Mouse (Mus musculus) heart, embryonic 11.5 days (tissue): ENCODE data around the gene Wdr44. TPM values are rescaled to one million over a fixed set of nuclear protein-coding genes. Genes with fewer than 3 reads are reported as not detected.

Experiments
- ATAC-seq: fragments of 200-750 bp; cut with Nextera tagmentation; replicated peaks from 2 replicates; pipeline ENCODE4 v1.8.0; 2017; ENCODE audit warnings: moderate library complexity; ENCODE audit not compliant: insufficient number of reproducible peaks, low FRiP score, low TSS enrichment
- H3K27ac ChIP-seq: fragments of 300-500 bp; sonication (generic); 2 replicates; pipeline ENCODE4 v1.5.1; 2014; ENCODE audit warnings: mild to moderate bottlenecking, low read depth, low read length
- H3K27me3 ChIP-seq: fragments of 300-500 bp; sonication (generic); 2 replicates; pipeline ENCODE4 v1.6.1; 2014; ENCODE audit warnings: mild to moderate bottlenecking, low read length, mixed read lengths; ENCODE audit not compliant: control insufficient read depth, insufficient read depth
- H3K36me3 ChIP-seq: fragments of 300-500 bp; sonication (generic); 2 replicates; pipeline ENCODE4 v1.6.1; 2014; ENCODE audit warnings: mild to moderate bottlenecking, low read length, moderate library complexity, mixed read lengths; ENCODE audit not compliant: control insufficient read depth, insufficient read depth
- H3K4me1 ChIP-seq: fragments of 300-500 bp; sonication (generic); 2 replicates; pipeline ENCODE4 v1.6.1; 2014; ENCODE audit warnings: low read length; ENCODE audit not compliant: control insufficient read depth, insufficient read depth
- H3K4me2 ChIP-seq: fragments of 300-500 bp; sonication (generic); 2 replicates; pipeline ENCODE4 v1.6.1; 2014; ENCODE audit warnings: mild to moderate bottlenecking, moderate library complexity
- H3K4me3 ChIP-seq: fragments of 300-500 bp; sonication (generic); 2 replicates; pipeline ENCODE4 v1.5.1; 2014; ENCODE audit warnings: low read depth, low read length
- H3K9ac ChIP-seq: fragments of 300-500 bp; sonication (generic); 2 replicates; pipeline ENCODE4 v1.6.1; 2014; ENCODE audit warnings: mild to moderate bottlenecking, low read depth, low read length, moderate library complexity
- H3K9me3 ChIP-seq: fragments of 300-500 bp; sonication (generic); replicated peaks from 2 replicates; pipeline ENCODE4 v1.6.1; 2016; ENCODE audit warnings: low read length; ENCODE audit not compliant: control insufficient read depth
- WGBS: fragments of 180-500 bp; shearing (Covaris S2); extraction: QIAGEN DNeasy Blood & Tissue Kit; methylation state at CpG from one replicate; pipeline ENCODE4 v1.1.7; 2014; ENCODE audit not compliant: insufficient replicate concordance; 5-methylcytosine and 5-hydroxymethylcytosine counted together
- polyA plus RNA-seq: library from polyadenylated mRNA; unstranded; fragments of >200 nt; fragmentation: Nextera tagmentation; extraction: Ambion mirVana; gene quantifications from 2 replicates; pipeline ENCODE4 v1.2.1, GENCODE M21; 2014

Gene Wdr44
- polyA plus RNA-seq, 1 experiment from 2014 or later = 6.6 TPM

GRCm38 (mm10) chrX:23693443-23694400 is 871 bp downstream of the Wdr44 start:
- 10% methylated on average over 28 of the region's 28 CpGs for WGBS
- Histone ChIP-seq H3K9ac (peak overlapping the region; percentile 72), H3K9me3 (no peaks in the 10 kb centered on the region), H3K36me3 (no peaks in the 10 kb centered on the region), H3K4me2 (peak overlapping the region; percentile 64), H3K27ac (peak overlapping the region; percentile 86), H3K4me3 (peak overlapping the region; percentile 64), H3K27me3 (no peaks in the 10 kb centered on the region), H3K4me1 (no peaks in the 10 kb centered on the region)
- peak; percentile 18; the same call in 1 of the 2 replicates for ATAC-seq

- peak overlapping the region; percentile 64; the same call in 1 of the 2 replicates for H3K4me3 ChIP-seq
- peak overlapping the region; percentile 64 for H3K4me2 ChIP-seq
- H3K36me3 ChIP-seq = no peaks in the 10 kb centered on the region
- no peaks in the 10 kb centered on the region for H3K9me3 ChIP-seq
- no peak overlapping the region for H3K27ac ChIP-seq
- WGBS = 54% methylated on average over 3 of the region's 3 CpGs
- no peak for ATAC-seq
- no peak overlapping the region for H3K9ac ChIP-seq
- H3K4me1 ChIP-seq = no peaks in the 10 kb centered on the region
- no peaks in the 10 kb centered on the region for H3K27me3 ChIP-seq
Measured at GRCm38 (mm10) chrX:23694588-23694987, 1.7 kb downstream of the Wdr44 start.

- no peak for ATAC-seq
- Histone ChIP-seq H3K27me3 (no peaks in the 10 kb centered on the region), H3K4me3 (no peak overlapping the region)
Measured at GRCm38 (mm10) chrX:23695109-23695508, 2.3 kb downstream of the Wdr44 start.

GRCm38 (mm10) chrX:23697346-23697745 is 4.5 kb downstream of the Wdr44 start:
- 77% methylated on average over 2 of the region's 2 CpGs for WGBS

More at GRCm38 (mm10) chrX:23695109-23695508, 2.3 kb downstream of the Wdr44 start:
- H3K36me3 ChIP-seq = no peaks in the 10 kb centered on the region
- no peak overlapping the region for H3K4me2 ChIP-seq
- H3K27ac ChIP-seq = no peak overlapping the region
- H3K9ac ChIP-seq = no peak overlapping the region
- H3K9me3 ChIP-seq = no peaks in the 10 kb centered on the region
- no peaks in the 10 kb centered on the region for H3K4me1 ChIP-seq

GRCm38 (mm10) chrX:23699023-23699422 is 6.2 kb downstream of the Wdr44 start:
- no peak overlapping the region for H3K27ac ChIP-seq
- ATAC-seq = no peak
- H3K9ac ChIP-seq = no peak overlapping the region
- H3K4me1 ChIP-seq = no peaks in the 10 kb centered on the region
- H3K9me3 ChIP-seq = no peaks in the 10 kb centered on the region
- no peak overlapping the region for H3K4me3 ChIP-seq
- no peaks in the 10 kb centered on the region for H3K27me3 ChIP-seq
- H3K36me3 ChIP-seq = no peaks in the 10 kb centered on the region
- WGBS = 68% methylated on average over 1 of the region's 1 CpGs
- H3K4me2 ChIP-seq = no peak overlapping the region

More at GRCm38 (mm10) chrX:23697346-23697745, 4.5 kb downstream of the Wdr44 start:
- no peak overlapping the region for H3K27ac ChIP-seq
- no peak overlapping the region for H3K9ac ChIP-seq
- H3K27me3 ChIP-seq = no peaks in the 10 kb centered on the region
- H3K9me3 ChIP-seq = no peaks in the 10 kb centered on the region
- no peaks in the 10 kb centered on the region for H3K36me3 ChIP-seq
- H3K4me3 ChIP-seq = no peak overlapping the region
- H3K4me2 ChIP-seq = no peak overlapping the region
- ATAC-seq = no peak
- H3K4me1 ChIP-seq = no peaks in the 10 kb centered on the region

GRCm38 (mm10) chrX:23717247-23717646 is 24.4 kb downstream of the Wdr44 start:
- Histone ChIP-seq H3K9me3 (no peaks in the 10 kb centered on the region), H3K4me3 (no peak overlapping the region), H3K27me3 (no peaks in the 10 kb centered on the region), H3K4me2 (no peak overlapping the region), H3K36me3 (no peaks in the 10 kb centered on the region), H3K27ac (no peak overlapping the region), H3K9ac (no peak overlapping the region), H3K4me1 (no peaks in the 10 kb centered on the region)
- WGBS = 41% methylated on average over 1 of the region's 1 CpGs
- ATAC-seq = no peak

- no peak for ATAC-seq
- Histone ChIP-seq H3K9me3 (no peaks in the 10 kb centered on the region), H3K36me3 (no peaks in the 10 kb centered on the region), H3K4me3 (no peak overlapping the region), H3K27me3 (no peaks in the 10 kb centered on the region), H3K4me2 (no peak overlapping the region), H3K9ac (no peak overlapping the region), H3K4me1 (no peaks in the 10 kb centered on the region), H3K27ac (no peak overlapping the region)
- WGBS = 68% methylated on average over 1 of the region's 1 CpGs
Measured at GRCm38 (mm10) chrX:23727463-23727862, 34.6 kb downstream of the Wdr44 start.

- Histone ChIP-seq H3K4me2 (no peak overlapping the region), H3K9ac (no peak overlapping the region), H3K36me3 (no peaks in the 10 kb centered on the region), H3K9me3 (no peaks in the 10 kb centered on the region), H3K27me3 (no peaks in the 10 kb centered on the region), H3K27ac (no peak overlapping the region), H3K4me3 (no peak overlapping the region), H3K4me1 (no peaks in the 10 kb centered on the region)
- no peak for ATAC-seq
- WGBS = 54% methylated on average over 1 of the region's 1 CpGs
Measured at GRCm38 (mm10) chrX:23754671-23755070, 61.8 kb downstream of the Wdr44 start.
